Mouse (Mus musculus): ENCODE data around the gene Gm1123.
A peak's percentile ranks its signal among the peaks of the same experiment; 100 is the strongest.

The Gm1123 gene

GRCm38 (mm10) chr9:99009069-99009897 is 26.2 kb downstream of the Gm1123 start:
- DNase-seq (ENCODE audit: low read depth, low spot score): no peak

- DNase-seq (ENCODE audit: low read depth, low spot score): no peak
Observed at GRCm38 (mm10) chr9:99001326-99001725, 34.2 kb downstream of the Gm1123 start.

GRCm38 (mm10) chr9:98999881-99000339 is 35.6 kb downstream of the Gm1123 start:
- no peak for DNase-seq (ENCODE audit: low read depth, low spot score)

GRCm38 (mm10) chr9:98994103-98994502 is 41.4 kb downstream of the Gm1123 start:
- DNase-seq (ENCODE audit: low read depth, low spot score): no peak

GRCm38 (mm10) chr9:98987131-98987530 is 48.4 kb downstream of the Gm1123 start:
- DNase-seq (ENCODE audit: low read depth, low spot score): no peak

- no peak for DNase-seq (ENCODE audit: low read depth, low spot score)
Observed at GRCm38 (mm10) chr9:98986476-98987096, 48.9 kb downstream of the Gm1123 start.

GRCm38 (mm10) chr9:98985800-98986475 is 49.6 kb downstream of the Gm1123 start, which contains the start of gene Faim:
Faim (plus strand) TSS chr9:98986373.
- DNase-seq (ENCODE audit: low read depth, low spot score): peak; percentile 98

- DNase-seq (ENCODE audit: low read depth, low spot score): peak; percentile 59
Observed at GRCm38 (mm10) chr9:98979431-98980416, 55.8 kb downstream of the Gm1123 start.

GRCm38 (mm10) chr9:98976520-98976919 is 59.0 kb downstream of the Gm1123 start:
- no peak for DNase-seq (ENCODE audit: low read depth, low spot score)

- no peak for DNase-seq (ENCODE audit: low read depth, low spot score)
Observed at GRCm38 (mm10) chr9:98976081-98976480, 59.4 kb downstream of the Gm1123 start.

GRCm38 (mm10) chr9:98974898-98975297 is 60.6 kb downstream of the Gm1123 start:
- DNase-seq (ENCODE audit: low read depth, low spot score): no peak

GRCm38 (mm10) chr9:98973561-98973960 is 62.0 kb downstream of the Gm1123 start:
- no peak for DNase-seq (ENCODE audit: low read depth, low spot score)

- DNase-seq (ENCODE audit: low read depth, low spot score): no peak
Observed at GRCm38 (mm10) chr9:98973101-98973521, 62.4 kb downstream of the Gm1123 start.

- DNase-seq (ENCODE audit: low read depth, low spot score): no peak
Observed at GRCm38 (mm10) chr9:98965084-98965483, 70.4 kb downstream of the Gm1123 start.

- DNase-seq (ENCODE audit: low read depth, low spot score): no peak
Observed at GRCm38 (mm10) chr9:98963661-98964060, 71.9 kb downstream of the Gm1123 start.

GRCm38 (mm10) chr9:98962478-98963142 is 72.9 kb downstream of the Gm1123 start:
- no peak for DNase-seq (ENCODE audit: low read depth, low spot score)

- DNase-seq (ENCODE audit: low read depth, low spot score): no peak
Observed at GRCm38 (mm10) chr9:98961591-98962477, 73.7 kb downstream of the Gm1123 start.

GRCm38 (mm10) chr9:98960348-98960747 is 75.2 kb downstream of the Gm1123 start:
- DNase-seq (ENCODE audit: low read depth, low spot score): no peak

GRCm38 (mm10) chr9:98959851-98960250 is 75.7 kb downstream of the Gm1123 start:
- no peak for DNase-seq (ENCODE audit: low read depth, low spot score)

Measured in retina, adult 2 months (tissue).